Mouse (Mus musculus) G1E (cell line): ENCODE results near the gene Ttc28.

Experiments used
- CTCF ChIP-seq: IDR thresholded peaks from 2 replicates; pipeline ENCODE4 v1.5.1; 2012; ENCODE audit warnings: low read depth, low read length, inconsistent platforms, mixed read lengths
- GATA1 ChIP-seq: IDR thresholded peaks from 2 replicates; pipeline ENCODE4 v1.6.1; 2012; ENCODE audit warnings: borderline replicate concordance, low read length, inconsistent platforms, mixed read lengths

DNA sequence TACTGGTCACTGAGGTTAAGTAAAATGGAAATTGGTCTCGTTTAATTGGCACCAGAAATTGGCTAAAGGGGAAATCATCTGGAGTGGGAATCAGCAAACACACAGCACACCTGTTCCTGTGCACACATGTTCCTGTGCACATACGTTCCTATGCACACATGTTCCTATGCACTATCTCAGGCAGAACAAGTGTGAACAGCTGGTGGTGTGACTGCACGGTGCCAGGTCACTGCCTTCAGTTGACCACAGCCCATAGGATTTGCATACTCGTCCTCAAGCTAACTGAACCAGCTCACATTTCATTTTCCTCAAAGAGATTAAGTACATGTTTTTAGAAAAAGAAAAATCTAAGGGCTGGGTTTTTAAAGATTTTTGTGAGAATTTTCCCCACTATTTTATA is 263.2 kb downstream of the Ttc28 start:
- no peak for TF ChIP-seq CTCF
- no peak for TF ChIP-seq GATA1
